Mouse (Mus musculus) ovary, postnatal 36 days (tissue): ENCODE measurements around the gene Faxc.

Experiments
- DNase-seq: peaks from one replicate; pipeline ENCODE4 v3.0.0; 2022; ENCODE audit warnings: low spot score, mixed read lengths

The Faxc gene

DNA sequence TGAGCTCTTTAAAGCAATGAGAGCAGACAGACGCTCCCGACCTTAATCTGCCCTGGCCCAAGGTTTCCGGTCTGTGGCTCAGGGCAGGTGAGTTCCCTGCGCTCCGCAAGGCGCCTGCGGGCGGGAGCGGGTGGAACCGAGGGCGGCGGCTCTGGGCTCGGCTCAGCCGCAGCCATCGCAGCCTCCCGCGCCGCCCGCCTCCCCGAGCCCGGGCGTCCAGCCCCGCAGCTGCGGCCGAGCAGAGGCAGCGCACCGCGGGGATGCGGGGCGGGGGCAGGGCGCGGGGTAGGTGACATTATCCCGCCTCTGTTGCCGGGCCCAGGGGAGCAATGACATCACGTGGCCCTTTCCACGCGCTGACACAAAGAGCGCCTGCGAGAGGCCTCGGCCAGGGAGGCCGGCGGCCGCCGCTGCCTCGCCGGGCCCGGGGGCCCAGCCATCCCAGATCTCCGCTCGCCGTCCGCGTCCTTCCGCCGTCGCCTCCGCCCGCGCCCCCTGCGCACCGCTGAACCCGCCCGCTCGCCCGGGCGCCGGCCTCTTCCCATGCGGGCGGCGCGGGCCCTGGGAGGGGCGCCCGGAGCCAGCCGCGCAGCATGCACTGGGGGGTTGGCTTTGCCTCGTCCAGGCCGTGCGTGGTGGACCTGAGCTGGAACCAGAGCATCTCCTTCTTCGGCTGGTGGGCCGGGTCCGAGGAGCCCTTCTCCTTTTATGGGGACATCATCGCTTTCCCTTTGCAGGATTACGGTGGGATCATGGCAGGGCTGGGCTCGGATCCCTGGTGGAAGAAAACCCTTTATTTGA, at the start of gene Faxc:
Gene Faxc, plus strand, starts transcription at position 359 of the 801 bp plus-strand sequence.
- DNase-seq, result peak; percentile 53

DNA sequence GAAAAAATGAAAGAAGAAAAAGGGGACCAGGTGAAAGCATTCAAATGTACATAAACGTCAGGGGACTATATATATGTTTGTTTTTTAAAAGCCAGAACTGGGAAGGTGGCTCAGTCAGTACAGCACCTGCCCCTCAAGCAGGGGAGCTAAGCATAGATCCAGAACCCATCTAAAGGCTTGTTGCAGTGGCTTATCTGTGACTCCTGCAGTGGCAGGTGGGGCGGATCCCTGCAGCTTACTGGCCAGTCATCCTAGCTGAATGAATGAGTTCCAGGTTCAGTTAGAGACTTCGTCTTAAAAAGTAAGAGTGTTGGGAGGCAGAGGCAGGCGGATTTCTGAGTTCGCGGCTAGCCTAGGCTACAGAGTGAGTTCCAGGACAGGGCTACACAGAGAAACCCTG, 48.3 kb upstream of the Faxc start:
- no peak for DNase-seq

DNA sequence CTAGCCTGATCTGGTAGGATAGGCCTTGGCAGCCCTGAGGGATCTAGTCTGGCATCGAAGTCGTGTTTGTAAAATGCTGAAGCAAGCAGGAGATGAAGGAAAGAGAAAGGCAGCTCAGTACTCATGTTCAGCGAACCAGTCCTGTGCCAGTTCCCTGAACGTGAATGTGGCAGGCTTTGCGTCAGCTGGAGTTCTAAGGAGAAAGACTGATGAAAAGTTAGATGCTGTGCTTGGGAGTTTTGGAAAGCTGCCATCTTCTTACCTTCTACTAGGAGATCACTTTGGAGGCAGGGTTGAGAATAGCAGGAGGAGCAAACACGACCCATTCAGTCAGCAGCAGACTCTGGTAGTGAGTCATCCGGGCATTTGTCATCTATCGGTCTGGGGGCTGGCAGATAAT, 45.3 kb upstream of the Faxc start:
- no peak for DNase-seq

DNA sequence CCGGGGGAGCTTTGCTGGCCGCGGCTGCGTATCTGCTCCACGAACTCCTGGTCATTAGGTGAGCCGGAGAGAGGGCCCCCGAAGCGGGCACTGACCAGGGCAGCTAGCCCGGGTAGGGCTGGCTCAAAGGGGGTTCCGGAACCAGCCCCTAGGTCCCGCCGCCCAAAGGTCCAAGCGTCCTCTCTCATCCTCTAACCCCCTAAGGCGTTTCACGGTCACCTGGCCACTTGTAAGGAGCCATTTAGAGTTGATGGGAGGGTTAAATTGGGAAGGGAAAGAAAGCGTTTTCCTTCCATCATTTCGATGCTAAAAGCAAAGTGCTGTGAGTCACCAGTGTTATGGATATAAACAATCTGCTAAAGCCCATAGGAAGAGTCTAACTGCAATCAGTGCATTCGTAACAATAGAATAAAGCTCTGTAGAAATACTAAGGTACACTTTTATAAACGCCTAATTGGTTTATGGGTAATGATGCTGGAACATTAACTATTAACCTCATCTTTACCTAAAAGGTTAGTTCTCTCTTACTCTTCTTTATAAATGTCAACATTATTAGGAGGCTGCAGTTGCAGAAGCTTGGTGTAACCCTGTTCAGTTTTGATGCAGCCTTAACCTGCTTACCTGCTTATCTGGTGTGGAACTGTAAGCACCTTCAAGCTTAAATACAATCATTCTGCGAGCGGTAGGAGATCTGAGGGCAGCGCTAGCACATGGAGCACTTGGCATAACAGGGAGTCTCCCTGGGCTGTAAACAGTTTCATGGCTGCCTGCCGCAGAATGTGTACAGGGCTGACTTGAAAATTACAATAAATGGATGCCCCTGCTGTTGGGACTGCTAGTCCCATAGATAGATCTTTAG, 872 bp downstream of the Faxc start:
- DNase-seq, result no peak

DNA sequence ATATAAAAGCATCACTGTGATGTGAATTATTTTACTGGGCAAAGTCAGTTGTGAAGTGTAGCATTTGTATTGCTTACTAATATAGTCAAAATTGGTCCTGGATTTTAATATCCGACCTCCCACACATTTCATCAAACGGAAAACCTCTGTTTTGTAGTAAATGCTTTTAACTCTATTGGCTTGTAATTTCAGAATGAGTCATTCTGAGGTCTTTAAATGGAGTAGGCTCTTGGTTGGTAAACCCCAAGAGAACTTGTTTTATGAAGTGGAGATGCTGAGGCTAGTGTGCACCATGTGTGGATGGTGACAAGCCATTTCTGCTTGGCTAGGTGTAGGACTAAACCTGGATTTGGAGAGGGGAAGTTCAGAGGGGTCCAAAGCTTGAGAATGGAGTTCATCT, 4.2 kb downstream of the Faxc start:
- no peak for DNase-seq

DNA sequence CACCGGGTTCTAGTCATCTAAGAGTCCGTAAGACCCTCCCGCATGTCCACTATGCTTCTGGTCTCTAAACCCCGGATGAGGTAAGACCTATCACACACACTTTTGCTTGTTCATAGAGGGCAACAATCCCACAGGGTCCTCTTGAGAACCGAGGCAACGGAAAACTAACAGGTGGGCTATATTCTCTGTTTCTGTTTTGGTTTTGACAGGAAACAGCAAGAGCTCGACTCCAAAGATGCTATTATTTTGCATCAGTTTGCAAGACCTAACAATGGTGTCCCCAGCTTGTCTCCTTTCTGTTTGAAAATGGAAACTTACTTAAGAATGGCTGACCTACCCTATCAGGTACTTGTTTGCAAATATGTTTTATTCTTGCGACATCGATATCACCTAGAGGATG, 5.3 kb downstream of the Faxc start:
- no peak for DNase-seq

DNA sequence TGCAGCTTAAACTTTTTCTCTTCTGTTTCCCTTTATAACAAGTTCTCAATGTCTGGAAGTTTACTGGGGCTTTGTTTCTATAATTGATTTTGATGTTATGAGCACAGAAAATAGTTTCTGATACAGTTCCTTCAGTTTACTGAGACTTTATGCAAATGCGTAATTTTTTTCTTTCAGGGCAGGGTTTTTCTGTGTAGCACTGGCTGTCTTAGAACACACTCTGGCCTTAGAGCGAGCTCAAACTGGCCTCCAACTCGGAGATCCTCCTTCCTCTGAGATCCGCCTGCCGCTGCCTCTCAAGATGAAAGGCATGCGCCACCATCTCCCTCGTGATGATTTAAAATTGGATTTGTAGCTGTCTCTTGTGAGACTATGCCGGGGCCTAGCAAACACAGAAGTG, 6.8 kb downstream of the Faxc start:
- no peak for DNase-seq

DNA sequence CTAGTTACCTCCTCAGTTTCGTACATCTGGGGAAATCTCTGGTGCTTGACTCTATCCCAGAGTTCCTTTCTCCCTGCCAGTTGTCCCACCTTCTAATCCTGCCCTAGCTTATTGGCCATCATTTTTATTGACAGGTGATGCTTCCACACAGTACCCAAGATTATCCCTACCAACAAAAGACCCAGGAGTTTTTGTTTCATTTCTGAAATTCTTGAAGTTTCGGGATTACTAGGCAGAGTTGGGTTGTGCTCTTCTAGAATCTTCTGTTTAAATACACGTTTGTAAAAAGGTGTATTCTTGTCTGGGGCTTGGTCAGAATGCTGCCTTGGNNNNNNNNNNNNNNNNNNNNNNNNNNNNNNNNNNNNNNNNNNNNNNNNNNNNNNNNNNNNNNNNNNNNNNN, 13.5 kb downstream of the Faxc start:
- DNase-seq, result no peak

DNA sequence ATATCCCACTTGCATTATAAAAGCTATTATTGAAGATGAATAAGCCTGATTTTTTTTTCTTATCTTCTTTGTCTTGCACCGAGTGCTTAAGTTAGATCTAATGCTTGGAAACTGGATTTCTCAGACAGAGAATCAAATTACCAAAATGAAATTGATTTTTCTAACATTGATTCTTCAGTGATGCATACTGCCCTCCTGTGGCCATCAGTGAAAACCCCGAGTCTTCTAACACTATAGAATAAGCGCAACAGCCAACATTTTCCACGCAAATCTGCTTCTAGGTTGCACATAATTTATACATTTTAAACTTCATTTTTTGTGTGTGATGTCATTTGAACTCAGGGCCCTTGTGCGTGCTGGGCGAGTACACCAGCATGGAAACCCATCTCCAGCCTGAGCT, 20.3 kb downstream of the Faxc start:
- DNase-seq, result peak; percentile 9

DNA sequence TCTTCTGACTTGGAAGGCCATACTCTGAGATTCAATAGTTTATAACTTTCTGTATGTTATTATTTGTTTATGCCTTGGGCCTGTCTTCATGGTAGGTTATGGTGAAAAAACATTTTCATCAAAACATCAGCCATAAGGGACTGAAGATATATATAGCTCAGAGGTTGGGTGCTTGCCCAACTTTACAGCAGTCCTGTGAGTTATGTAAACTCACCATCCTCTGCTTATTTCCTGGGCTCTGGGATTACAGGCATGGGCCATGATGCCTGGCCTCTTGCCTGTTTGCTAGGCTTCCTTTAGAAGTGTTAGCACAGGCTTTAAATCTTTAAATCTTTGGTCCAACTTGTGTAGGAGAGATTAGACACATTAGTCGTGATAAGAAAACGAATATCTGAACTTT, 21.1 kb downstream of the Faxc start:
- no peak for DNase-seq

DNA sequence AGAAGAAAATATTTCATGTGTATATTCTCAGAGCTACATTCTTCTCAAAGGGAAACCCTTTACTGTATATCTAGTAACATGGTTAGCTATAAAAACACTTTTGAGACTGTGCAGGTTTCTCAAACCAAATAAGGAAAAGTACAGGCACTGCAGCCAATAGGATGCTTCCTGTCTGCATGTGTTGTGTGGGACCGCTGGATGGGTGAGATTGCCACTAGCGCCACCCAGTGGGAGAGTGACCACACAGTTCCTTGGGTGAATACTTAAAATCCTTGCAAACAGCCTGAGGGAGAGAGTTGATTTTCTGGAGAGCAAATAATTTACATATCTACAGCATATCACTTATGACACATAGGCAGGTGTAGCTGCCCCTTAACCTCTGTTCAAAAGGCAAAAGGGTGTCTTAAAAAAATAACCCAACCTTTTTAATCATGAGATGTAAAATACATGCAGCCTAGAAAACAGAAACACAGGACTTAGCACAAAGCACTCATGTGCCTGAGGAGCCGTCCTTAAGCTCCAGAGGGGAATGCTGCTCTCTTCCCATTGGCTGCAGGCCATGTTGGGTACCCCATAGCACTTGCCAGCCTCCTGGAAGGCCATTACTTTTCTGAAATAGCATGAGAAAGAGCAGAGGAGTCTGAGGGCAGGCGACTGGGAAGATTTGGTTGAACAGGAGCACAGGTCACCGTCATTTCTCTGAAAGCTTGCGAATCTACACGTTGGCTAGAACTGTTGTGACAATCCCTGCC, 26.6 kb downstream of the Faxc start:
- DNase-seq, result peak; percentile 50

DNA sequence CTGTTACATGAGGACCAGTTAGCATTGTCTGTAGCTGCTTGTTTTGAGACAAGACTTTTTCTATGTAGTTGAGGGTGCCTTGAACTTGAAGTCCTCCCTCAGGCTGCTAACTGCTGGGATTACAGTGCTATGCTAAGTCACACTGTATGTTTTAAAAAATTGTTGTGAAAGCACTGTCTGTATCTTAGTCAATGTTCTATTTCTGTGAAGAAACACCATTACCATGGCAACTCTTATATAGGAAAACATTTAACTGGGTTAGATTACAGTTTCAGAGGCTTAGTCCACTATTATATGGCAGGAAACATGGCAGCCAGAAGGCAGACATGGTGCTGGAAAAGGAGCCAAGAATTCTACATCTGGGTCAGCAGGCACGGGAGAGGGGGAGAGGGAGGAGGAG, 40.8 kb downstream of the Faxc start:
- no peak for DNase-seq

DNA sequence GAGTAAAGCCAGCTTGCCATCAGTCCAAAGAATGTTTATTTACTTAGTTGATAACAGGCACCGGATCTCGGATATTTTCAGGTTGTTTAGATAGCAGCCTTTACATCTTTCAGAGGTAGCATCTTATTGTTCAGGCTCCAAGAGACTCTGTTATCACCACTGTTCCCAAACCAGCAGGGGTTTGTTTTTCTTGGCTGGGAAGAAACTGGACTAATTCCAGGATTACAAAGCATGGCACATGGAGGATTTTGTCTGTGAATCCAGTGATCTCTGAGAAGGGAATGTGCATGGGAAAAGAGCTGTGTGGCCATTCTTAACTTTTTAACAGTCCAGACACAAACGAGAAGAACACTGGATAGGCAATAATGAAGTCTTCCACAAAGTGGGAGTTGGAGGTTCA, 43.0 kb downstream of the Faxc start:
- no peak for DNase-seq

DNA sequence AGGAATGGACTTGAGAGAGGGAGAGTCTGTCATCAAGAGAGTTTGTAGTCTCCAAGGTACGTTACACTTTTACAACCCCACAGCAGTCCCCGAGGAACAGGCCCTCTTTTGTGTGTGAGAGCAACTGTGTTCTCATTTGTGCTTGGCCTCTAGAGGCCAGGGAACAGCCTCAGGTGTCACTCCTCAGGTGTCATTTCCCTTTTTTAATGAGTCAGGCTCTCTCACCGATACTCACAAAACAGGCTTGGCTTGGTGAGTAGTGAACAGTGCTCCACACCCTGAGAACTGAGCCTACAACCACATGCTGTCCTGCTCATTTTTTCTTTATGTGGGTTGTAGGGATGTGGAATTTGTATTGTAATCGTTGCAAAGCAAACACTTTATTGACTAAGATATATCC, 49.3 kb downstream of the Faxc start:
- no peak for DNase-seq

DNA sequence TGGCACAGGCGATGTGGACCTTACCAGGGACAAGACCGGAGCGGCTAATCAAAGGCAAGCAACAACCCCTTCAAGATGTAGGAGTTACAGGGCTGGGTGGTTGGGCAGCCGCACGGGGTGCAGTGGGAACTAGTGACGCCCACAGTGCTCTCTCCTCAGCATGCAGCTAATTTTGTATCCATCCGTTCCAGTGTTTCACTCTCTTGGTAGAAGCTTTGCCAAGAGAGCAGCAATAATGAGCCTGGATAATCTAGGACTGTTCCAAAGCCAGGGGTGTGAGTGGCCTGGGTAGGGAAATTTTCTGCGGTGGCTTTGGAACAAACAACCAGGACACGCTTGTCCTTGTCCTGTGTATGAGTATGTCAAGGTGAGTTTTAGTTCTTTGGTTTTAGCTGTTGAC, 51.3 kb downstream of the Faxc start:
- DNase-seq, result no peak

DNA sequence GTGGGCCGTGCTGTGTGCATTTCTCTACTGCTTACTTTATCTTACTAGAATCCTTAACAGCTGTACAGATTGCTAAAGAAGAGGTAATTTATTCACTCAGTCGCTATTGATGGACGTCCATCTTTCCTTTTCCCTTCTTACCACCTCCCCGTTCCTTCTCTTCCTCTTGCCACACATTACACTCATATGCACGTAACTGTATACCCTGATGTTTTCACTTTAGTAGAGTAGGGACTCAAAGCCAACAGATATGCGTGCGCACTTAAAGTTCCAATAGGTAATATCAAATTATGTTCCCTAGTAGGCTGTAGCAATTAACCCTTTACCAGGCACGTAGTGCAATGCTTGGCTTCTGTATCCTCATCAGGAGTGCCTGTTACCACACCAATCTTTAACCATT, 55.7 kb downstream of the Faxc start:
- DNase-seq, result no peak

DNA sequence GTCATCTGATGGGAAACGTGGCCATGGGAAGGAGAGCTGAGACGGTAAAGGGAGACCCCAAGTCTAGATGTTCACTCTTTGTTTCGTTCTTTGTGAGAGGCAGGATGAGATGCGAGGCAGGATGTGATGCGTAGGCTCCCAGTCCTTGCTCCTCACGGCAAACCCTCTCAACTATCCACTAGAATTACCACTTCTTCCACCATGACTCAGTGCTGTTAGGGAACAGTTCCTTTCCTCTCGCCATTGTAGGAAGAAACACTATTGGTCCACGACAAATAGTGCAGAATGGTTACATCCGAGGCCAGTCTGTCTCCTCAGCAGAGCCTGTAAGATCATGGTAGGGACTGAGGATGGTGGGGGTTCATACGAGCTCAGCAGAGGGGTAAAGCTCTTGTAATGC, 56.3 kb downstream of the Faxc start:
- no peak for DNase-seq

DNA sequence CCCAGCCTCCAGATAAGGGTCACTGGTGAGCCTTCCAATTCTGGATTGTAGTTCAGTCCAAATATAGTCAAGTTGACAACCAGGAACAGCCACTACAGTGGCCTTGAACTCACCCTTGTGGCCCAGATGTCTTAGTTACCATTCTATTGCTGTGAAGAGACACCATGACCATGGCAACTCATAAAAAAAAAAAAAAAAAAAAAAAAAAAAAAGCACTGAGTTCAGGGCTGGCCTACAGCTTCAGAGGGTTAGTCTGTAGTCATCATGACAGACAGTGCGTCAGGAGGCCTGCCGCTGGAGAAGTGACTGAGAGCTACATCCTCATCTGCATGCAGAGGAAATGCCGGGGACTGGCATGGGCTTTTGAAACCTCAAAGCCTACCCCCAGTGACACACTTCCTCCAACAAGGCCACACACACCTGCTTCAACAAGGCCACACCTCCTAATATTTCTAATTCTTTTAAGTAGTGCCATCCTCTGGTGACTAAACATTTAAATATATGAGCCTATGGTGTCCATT, 58.5 kb downstream of the Faxc start:
- no peak for DNase-seq

DNA sequence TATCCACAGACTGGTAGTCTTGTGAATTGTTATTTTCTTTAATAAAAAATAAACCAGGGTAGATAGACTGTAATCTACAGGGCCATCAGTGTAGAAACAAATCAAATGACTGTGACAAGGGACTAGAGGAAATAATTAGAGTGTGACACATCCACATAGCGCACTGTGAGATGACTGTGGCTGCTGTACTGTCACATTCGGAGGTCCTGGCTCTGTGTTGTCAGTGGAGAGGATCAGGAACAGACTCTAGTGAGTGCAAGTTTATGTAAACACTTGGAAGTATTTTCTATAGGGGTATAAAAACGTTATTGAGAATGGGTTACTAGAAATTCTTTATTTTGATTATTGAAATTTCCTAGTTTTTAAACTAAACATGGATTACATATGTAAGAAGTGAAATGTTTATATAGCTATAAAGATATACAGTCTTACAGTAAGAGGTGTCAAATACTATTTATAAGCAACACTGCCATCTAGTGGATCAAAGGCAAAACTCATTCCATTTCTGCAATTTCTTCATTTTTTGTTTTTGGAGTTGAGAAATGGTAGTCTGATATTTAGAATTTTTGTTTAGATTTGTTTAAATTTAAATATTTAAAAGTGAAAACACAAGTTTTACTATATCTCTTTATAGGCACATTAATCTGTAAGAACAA, 59.6 kb downstream of the Faxc start:
- DNase-seq, result no peak

DNA sequence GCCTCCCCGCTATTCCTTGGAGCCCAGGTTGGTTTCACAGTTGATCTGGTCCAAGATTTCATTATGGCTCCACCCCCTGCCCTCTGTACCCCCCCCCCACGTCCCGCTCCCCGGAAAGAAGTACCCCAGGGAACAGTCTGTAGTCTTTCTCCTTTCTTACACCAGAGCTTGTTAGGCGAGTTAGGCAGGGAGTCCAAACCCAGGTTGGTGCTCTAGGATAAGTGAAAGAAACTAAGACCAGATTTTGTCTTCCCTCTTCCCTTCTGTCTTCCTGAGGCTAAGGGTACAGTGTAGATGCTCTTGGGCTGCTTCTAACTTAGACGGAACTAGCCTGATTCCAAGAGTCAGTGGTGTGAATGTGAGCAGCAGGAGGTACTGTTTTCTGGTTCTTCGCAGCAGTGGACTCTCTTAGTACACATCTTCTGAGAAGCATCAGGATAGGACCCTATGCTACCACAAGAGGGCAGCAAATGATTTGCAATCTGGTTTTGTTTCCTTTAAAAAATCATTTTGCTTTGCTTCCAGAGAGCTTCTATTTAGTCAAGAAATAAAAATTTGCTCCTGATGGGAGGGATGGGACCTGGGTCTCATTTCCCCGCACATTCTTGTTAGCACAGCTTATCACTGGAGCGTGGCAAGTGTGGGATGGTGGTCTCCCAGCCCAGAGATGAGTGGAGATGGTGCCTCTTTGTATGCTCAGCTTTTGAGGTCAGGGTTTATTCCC, 86.7 kb downstream of the Faxc start:
- no peak for DNase-seq

DNA sequence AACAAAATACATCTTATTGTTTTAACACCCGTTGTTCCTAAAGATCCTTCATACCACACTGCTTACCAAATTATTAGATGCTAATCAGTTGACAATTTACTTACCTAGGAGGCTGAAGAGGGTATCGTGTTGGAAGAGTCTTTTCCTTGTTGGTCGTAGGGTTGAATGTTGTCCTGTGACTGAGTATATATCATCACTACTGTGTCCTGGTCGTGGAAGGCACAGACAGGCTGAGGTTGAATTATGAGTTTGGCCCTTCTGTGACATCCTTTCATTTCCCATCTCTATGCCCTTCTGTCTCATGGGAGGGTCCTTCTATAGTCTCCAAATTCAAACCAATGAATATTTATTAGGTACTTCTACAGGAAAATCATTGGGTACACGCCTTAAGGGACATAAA, 87.3 kb downstream of the Faxc start:
- DNase-seq, result no peak
